Mouse (Mus musculus) CH12.LX (cell line): ENCODE measurements at regions not wholly inside any gene's neighbourhood (a gene's known extent, or its start where the extent isn't known, plus 50 kb on each side); places are given as distances from the start of the nearest gene placed in this dataset.

Experiments
- BHLHE40 ChIP-seq: IDR thresholded peaks from 2 replicates; pipeline ENCODE4 v1.6.1; 2011; ENCODE audit warnings: mild to moderate bottlenecking, low read depth, low read length, improper control_type of control experiment
- CHD2 ChIP-seq: IDR thresholded peaks from 2 replicates; pipeline ENCODE4 v1.6.1; 2011; ENCODE audit warnings: low read length, improper control_type of control experiment
- CTCF ChIP-seq, 2 experiments: IDR thresholded peaks in 1 of 2; conservative IDR thresholded peaks in 1 of 2; 2 replicates each; pipeline ENCODE4 v1.5.1; 2011 to 2012; ENCODE audit warnings: low read depth in 2 of 2, low read length in 2 of 2, improper control_type of control experiment in 1 of 2, inconsistent platforms in 1 of 2, mild to moderate bottlenecking in 1 of 2, moderate library complexity in 1 of 2
- EP300 ChIP-seq: IDR thresholded peaks from 2 replicates; pipeline ENCODE4 v1.6.1; 2011; ENCODE audit warnings: low read length, improper control_type of control experiment
- ETS1 ChIP-seq: conservative IDR thresholded peaks from 2 replicates; pipeline ENCODE4 v1.6.1; 2012; ENCODE audit warnings: low read depth, mild to moderate bottlenecking, inconsistent platforms, low read length, improper control_type of control experiment, moderate library complexity
- IRF4 ChIP-seq: IDR thresholded peaks from 2 replicates; pipeline ENCODE4 v1.6.1; 2014; ENCODE audit warnings: low read depth, mild to moderate bottlenecking, inconsistent platforms, low read length, improper control_type of control experiment
- MAFK ChIP-seq: IDR thresholded peaks from 2 replicates; pipeline ENCODE4 v1.6.1; 2011; ENCODE audit warnings: low read length, improper control_type of control experiment; ENCODE audit not compliant: insufficient replicate concordance
- MAZ ChIP-seq: IDR thresholded peaks from 2 replicates; pipeline ENCODE4 v1.6.1; 2012; ENCODE audit warnings: low read depth, mild to moderate bottlenecking, inconsistent platforms, low read length, improper control_type of control experiment, moderate library complexity
- POLR2A ChIP-seq: IDR thresholded peaks from 2 replicates; pipeline ENCODE4 v1.6.1; 2011; ENCODE audit warnings: low read depth, mild to moderate bottlenecking, improper control_type of control experiment, low read length
- SIN3A ChIP-seq: IDR thresholded peaks from 2 replicates; pipeline ENCODE4 v1.6.1; 2012; ENCODE audit warnings: low read length, improper control_type of control experiment, inconsistent platforms
- SMC3 ChIP-seq: IDR thresholded peaks from 2 replicates; pipeline ENCODE4 v1.6.1; 2011; ENCODE audit warnings: low read depth, low read length, improper control_type of control experiment
- TCF12 ChIP-seq: IDR thresholded peaks from 2 replicates; pipeline ENCODE4 v1.6.1; 2014; ENCODE audit warnings: low read depth, mild to moderate bottlenecking, inconsistent platforms, low read length, improper control_type of control experiment
- ZKSCAN1 ChIP-seq: IDR thresholded peaks from 2 replicates; pipeline ENCODE4 v1.6.1; 2012; ENCODE audit warnings: low read depth, inconsistent platforms, low read length, improper control_type of control experiment, borderline replicate concordance

- TF ChIP-seq BHLHE40 = no peak
- no peak for TF ChIP-seq ETS1
- TF ChIP-seq CTCF (conservative IDR thresholded peaks at IDR 0.05 in 1 of 2, IDR thresholded peaks at IDR 0.05 in 1 of 2; ENCODE audit: low read depth in 2 of 2, low read length in 2 of 2) = no peak
- TF ChIP-seq CHD2 = no peak
- no peak for TF ChIP-seq POLR2A
- TF ChIP-seq TCF12 = no peak
- no peak for TF ChIP-seq IRF4
- TF ChIP-seq MAFK = no peak
- no peak for TF ChIP-seq EP300
- TF ChIP-seq SMC3 = no peak
- TF ChIP-seq SIN3A = no peak
- no peak for TF ChIP-seq MAZ
- no peak for TF ChIP-seq ZKSCAN1
Observed at GRCm38 (mm10) chr6:22444220-22444619, 88.2 kb upstream of the Fam3c start.
